Mouse (Mus musculus): ENCODE measurements around the gene Plcg2.

GRCm38 (mm10) chr8:117652318-117652717 is 154.2 kb downstream of the Plcg2 start:
- TF ChIP-seq CTCF (IDR thresholded peaks at IDR 0.05; ENCODE audit: low read depth, low read length) (no peak), TAL1 (conservative IDR thresholded peaks at IDR 0.05; ENCODE audit: low read depth, low read length) (no peak)

Data from G1E (cell line).